Mouse (Mus musculus) heart, adult 2 months (tissue): Measurements from ENCODE around the gene Nos2. TPM values are rescaled to one million over a fixed set of nuclear protein-coding genes. Genes with fewer than 3 reads are reported as not detected.

Experiments
- DNase-seq, 2 experiments: peaks; one replicate each; pipeline ENCODE4 v3.0.0; 2021
- H3K27ac ChIP-seq: fragments of 200-600 bp; 2 replicates; pipeline ENCODE4 v1.8.1; 2022
- H3K27me3 ChIP-seq: fragments of 200-500 bp; 2 replicates; pipeline ENCODE4 v1.6.1; 2012; ENCODE audit warnings: mild to moderate bottlenecking, low read length, inconsistent platforms, mixed read lengths; ENCODE audit not compliant: control insufficient read depth, insufficient read depth
- H3K36me3 ChIP-seq: fragments of 200-500 bp; 2 replicates; pipeline ENCODE4 v1.6.1; 2012; ENCODE audit warnings: low read length, inconsistent platforms; ENCODE audit not compliant: control insufficient read depth, insufficient read depth
- H3K4me1 ChIP-seq: fragments of 200-500 bp; 2 replicates; pipeline ENCODE4 v1.6.1; 2011; ENCODE audit warnings: low read length; ENCODE audit not compliant: control insufficient read depth, insufficient read depth
- H3K4me3 ChIP-seq: fragments of 200-600 bp; 2 replicates; pipeline ENCODE4 v1.8.1; 2022
- H3K79me2 ChIP-seq: fragments of 200-500 bp; replicated peaks from 2 replicates; pipeline ENCODE4 v1.6.1; 2012; ENCODE audit warnings: mild to moderate bottlenecking, inconsistent platforms, low read length, moderate library complexity, mixed read lengths; ENCODE audit not compliant: control insufficient read depth, insufficient read depth
- H3K9ac ChIP-seq: fragments of 200-500 bp; 2 replicates; pipeline ENCODE4 v1.6.1; 2012; ENCODE audit warnings: low read depth, mild to moderate bottlenecking, control low read depth, inconsistent platforms, low read length, mixed read lengths
- CTCF ChIP-seq: fragments of 200-600 bp; IDR thresholded peaks from 2 replicates; pipeline ENCODE4 v1.8.1; 2022; ENCODE audit warnings: antibody characterized with exemption, mild to moderate bottlenecking, moderate library complexity
- EP300 ChIP-seq: fragments of 200-500 bp; IDR thresholded peaks from 2 replicates; pipeline ENCODE4 v1.6.1; 2011; ENCODE audit warnings: low read depth, low read length, control low read depth; ENCODE audit not compliant: insufficient read depth
- POLR2A ChIP-seq: fragments of 200-500 bp; IDR thresholded peaks from 2 replicates; pipeline ENCODE4 v1.6.1; 2011; ENCODE audit warnings: mild to moderate bottlenecking, low read depth, low read length, control low read depth; ENCODE audit not compliant: insufficient read depth
- WGBS: fragments of 180-500 bp; shearing (Covaris S2); methylation state at CpG from one replicate; pipeline ENCODE4 v1.1.7; 2018; 5-methylcytosine and 5-hydroxymethylcytosine counted together
- intact Hi-C: fragments of 180-260 bp; cut with DNase I; formaldehyde crosslinking; loops from one replicate; pipeline ENCODE4 v1.15.1; 2025
- polyA plus RNA-seq: library from polyadenylated mRNA; depleted of rRNA; stranded (reverse); fragments of >200 nt; gene quantifications from 2 replicates; pipeline ENCODE4 v1.2.3, GENCODE M21; 2012
- total RNA-seq, 2 experiments: library from RNA; stranded (reverse); gene quantifications; 2 replicates each; pipeline ENCODE4 v1.2.3; 2021

Nos2 gene
- total and polyA plus RNA-seq, 3 experiments, result 5.0 to 8.3 (median 5.7) TPM

GRCm38 (mm10) chr11:78980083-78980634, 59.6 kb downstream of the Nos2 start:
- Histone ChIP-seq H3K79me2 (peaks cover 3% of the 10 kb centered on the region; the same call in 1 of the 2 replicates), H3K27ac (peak overlapping the region; percentile 20; the same call in 1 of the 2 replicates), H3K36me3 (no peaks in the 10 kb centered on the region; the same call in 1 of the 2 replicates), H3K27me3 (no peaks in the 10 kb centered on the region), H3K9ac (no peak overlapping the region), H3K4me3 (no peak overlapping the region), H3K4me1 (peaks cover 16% of the 10 kb centered on the region)
- intact Hi-C loops, result loop anchor here (5.0 kb wide), 1 partner anchor 37 kb away; no protein-coding TSS in a partner anchor
- peak in 1 of 2 experiments; percentile 14 for DNase-seq
- TF ChIP-seq EP300 (no peak), CTCF (no peak), POLR2A (no peak)
- WGBS, result 54% methylated on average over 4 of the region's 4 CpGs

- no peak for TF ChIP-seq POLR2A
- TF ChIP-seq CTCF, result no peak
- no peak for TF ChIP-seq EP300
- Histone ChIP-seq H3K4me1 (peaks cover 18% of the 10 kb centered on the region), H3K27me3 (no peaks in the 10 kb centered on the region), H3K27ac (no peak overlapping the region), H3K4me3 (no peak overlapping the region), H3K36me3 (no peaks in the 10 kb centered on the region; the same call in 1 of the 2 replicates), H3K9ac (no peak overlapping the region), H3K79me2 (peaks cover 3% of the 10 kb centered on the region; the same call in 1 of the 2 replicates)
- peak in 1 of 2 experiments; percentile 12 for DNase-seq
- intact Hi-C loops, result loop anchor here (5.0 kb wide), 1 partner anchor 35 kb away; no protein-coding TSS in a partner anchor
- 83% methylated on average over 2 of the region's 2 CpGs for WGBS
Measured at GRCm38 (mm10) chr11:78982042-78982441, 61.5 kb downstream of the Nos2 start.

DNA sequence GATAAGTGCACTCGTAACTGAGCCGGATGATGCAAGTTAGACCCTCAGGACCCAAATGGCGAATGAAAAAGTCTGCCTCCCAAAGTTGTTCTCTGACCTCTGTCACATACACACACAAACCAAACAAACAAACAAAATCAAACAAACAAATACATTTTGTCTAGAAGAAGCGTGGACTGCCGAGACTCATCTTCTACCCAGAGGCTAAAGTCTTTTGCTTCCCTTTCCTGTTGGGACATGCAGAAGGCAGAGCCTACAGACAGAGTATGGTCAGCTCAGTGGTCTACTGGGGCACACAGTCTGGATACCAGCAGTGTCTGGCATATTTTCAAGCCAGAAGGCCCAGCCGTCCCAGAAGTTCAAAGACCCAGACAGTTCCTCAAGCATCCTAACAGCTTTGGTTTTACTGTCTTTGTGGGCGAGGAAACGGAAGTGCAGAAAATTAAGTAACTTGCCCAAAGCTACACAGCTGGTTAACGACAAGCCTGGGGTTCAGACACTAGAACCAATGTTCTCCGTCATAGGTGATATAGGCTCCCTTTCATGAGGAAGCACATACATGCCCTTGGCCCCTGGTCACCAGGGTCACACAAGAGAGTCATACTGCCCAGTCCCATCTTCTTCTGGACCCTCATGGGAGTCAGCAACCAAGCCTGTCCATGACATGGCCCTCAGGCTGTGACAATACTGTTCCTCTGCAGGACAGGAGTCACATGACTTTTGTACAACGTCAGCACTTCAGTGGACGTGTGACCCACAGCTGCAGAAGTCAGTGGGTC, 62.1 kb downstream of the Nos2 start:
- H3K27me3 ChIP-seq, result no peaks in the 10 kb centered on the region
- 43% methylated on average over 12 of the region's 12 CpGs for WGBS
- peak in 1 of 2 experiments; percentile 34 for DNase-seq
- peak overlapping the region; percentile 92 for H3K27ac ChIP-seq
- H3K4me3 ChIP-seq, result peak overlapping the region; percentile 22; the same call in 1 of the 2 replicates
- peak overlapping the region; percentile 33 for H3K9ac ChIP-seq
- intact Hi-C loops, result loop anchor here (5.0 kb wide), 1 partner anchor 35 kb away; no protein-coding TSS in a partner anchor
- TF ChIP-seq EP300, result no peak
- no peaks in the 10 kb centered on the region; the same call in 1 of the 2 replicates for H3K36me3 ChIP-seq
- peaks cover 18% of the 10 kb centered on the region for H3K4me1 ChIP-seq
- peaks cover 2% of the 10 kb centered on the region; the same call in 1 of the 2 replicates for H3K79me2 ChIP-seq

- no peak for TF ChIP-seq CTCF
- TF ChIP-seq POLR2A, result no peak
- no peak for TF ChIP-seq EP300
- Histone ChIP-seq H3K27me3 (no peaks in the 10 kb centered on the region), H3K27ac (peak overlapping the region; percentile 92), H3K79me2 (peaks cover 2% of the 10 kb centered on the region; the same call in 1 of the 2 replicates), H3K9ac (peak overlapping the region; percentile 16), H3K36me3 (no peaks in the 10 kb centered on the region; the same call in 1 of the 2 replicates), H3K4me1 (peaks cover 18% of the 10 kb centered on the region), H3K4me3 (peak overlapping the region; percentile 72)
- intact Hi-C loops, result loop anchor here (5.0 kb wide), 1 partner anchor 34 kb away; no protein-coding TSS in a partner anchor
- WGBS, result 62% methylated on average over 7 of the region's 7 CpGs
- peak in 1 of 2 experiments; percentile 25 for DNase-seq
Measured at GRCm38 (mm10) chr11:78983539-78983938, 63.0 kb downstream of the Nos2 start.

DNA sequence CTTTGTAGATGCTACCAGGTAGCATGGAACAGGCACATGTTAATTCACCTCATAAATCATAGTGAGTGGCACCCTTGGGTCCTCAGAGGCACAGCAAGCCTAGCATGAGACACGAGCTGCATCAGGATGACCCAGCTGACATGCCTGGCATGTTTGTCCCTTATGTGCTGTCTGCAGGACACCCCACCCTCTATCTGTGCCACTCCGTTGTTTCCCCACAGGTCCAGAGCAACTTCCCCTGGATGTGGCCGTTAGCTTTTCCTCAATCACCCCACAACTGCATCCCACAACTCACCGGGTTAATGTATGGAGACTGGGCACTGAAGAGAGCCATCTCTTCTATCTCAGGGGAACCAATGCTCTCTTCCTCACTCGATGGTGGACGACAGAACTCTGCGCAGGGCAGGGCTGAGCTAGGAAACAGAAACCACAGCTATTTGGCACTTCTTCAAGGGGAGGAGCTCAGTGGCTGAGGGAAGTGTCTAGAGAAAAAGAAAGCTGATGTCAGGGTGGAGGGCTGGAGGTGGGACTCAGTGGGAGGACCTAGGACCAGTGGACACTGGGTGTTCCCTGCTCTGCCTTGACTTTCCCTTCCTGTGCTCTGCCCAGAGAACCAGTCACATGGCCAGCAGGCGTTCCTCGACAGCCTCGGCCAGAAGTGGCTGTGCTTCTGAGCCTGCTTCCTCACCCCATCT, 64.0 kb downstream of the Nos2 start, which contains the start of gene Lgals9:
Gene Lgals9, minus strand, starts transcription at position 464 of the 695 bp plus-strand sequence.
- intact Hi-C loops, result loop anchor here (1.0 to 5.0 kb wide), 2 partner anchors 18 to 33 kb away; no protein-coding TSS in a partner anchor
- peak within 1 kb of the TSS; percentile 72 for H3K4me3 ChIP-seq
- TF ChIP-seq CTCF (no peak), EP300 (peak; percentile 81; the same call in 1 of the 2 replicates), POLR2A (peak; percentile 99)
- peak within 1 kb of the TSS; percentile 92 for H3K27ac ChIP-seq
- peak; percentile 81 to 89 for DNase-seq
- H3K4me1 ChIP-seq, result peaks cover 17% of the 10 kb centered on the region
- no peaks in the 10 kb centered on the region; the same call in 1 of the 2 replicates for H3K36me3 ChIP-seq
- no peaks in the 10 kb centered on the region for H3K27me3 ChIP-seq
- WGBS, result 23% methylated on average over 10 of the region's 10 CpGs
- peaks cover 2% of the 10 kb centered on the region; the same call in 1 of the 2 replicates for H3K79me2 ChIP-seq
- peak within 1 kb of the TSS; percentile 57 for H3K9ac ChIP-seq
